Mouse (Mus musculus): Measurements from ENCODE around the gene Ankrd22.

Gene Ankrd22

DNA sequence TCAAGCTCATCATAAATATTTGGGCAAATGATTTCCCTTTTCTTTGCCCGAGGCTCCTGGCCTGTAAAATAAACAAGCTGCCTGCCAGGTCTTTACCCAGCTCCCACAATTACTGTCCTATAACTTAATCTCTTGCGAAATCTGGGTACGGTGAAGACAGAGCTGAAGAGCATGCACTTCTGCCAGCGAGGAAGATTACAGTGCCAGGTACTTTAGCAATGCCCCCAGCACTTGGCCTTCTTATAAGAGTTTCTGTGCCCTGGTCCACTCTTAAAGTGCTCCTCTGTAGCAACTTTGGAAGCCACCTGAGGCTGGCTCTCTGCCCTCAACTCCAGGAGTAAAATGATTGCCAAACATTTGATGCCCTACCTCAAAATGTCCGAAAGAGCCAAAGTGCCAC, 70.5 kb downstream of the Ankrd22 start:
- DNase-seq (ENCODE audit: low spot score in 2 of 2) = no peak

DNA sequence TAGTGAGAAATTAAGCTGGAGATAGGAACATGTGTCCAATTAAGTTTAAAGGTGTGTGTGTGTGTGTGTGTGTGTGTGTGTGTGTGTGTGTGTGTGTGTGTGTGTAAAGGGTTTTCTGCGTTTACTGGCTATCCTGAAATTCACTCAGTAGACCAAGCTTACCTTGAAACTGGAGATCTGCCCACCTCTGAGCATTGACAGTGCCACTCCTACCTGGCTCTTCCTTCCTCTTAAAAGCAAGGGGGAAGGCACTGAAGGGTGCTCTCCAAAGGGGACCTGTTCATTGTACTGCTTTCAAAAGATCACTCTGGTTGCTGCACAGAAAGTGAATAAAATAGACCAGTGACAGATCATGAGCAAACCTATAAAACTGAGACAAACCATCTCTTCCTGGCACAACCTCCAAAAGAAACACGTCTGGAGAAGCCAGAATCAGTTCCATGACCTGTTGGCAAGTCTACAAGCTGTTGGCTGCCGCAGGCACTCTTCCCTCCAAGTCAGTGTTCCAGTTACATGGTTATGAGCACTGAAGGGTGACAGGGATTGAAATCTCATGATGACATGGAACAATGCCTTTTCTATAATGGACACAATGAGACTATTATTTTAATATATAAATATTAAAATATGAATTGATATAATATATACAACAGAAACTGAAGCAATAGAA, 76.7 kb downstream of the Ankrd22 start:
- no peak for DNase-seq (ENCODE audit: low spot score in 2 of 2)

DNA sequence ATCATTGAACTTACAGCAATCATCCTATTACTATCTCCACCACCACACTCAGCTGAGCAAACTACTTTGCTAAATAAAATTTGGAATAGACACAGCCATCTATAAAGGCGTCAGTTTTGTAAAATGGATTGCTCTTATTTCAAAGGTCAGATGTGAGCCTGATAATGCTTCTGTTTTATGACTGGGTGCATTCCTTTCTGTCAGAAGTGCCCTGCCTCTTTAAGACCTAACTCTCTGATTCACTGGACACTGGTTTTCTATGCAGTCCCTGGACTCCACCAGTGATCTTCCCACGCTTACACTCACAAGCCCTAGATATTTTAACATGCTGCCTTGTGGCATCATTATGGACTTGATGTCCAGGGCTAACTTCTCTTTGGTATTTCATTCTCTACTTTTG, 87.7 kb downstream of the Ankrd22 start:
- no peak for DNase-seq (ENCODE audit: low spot score in 2 of 2)

DNA sequence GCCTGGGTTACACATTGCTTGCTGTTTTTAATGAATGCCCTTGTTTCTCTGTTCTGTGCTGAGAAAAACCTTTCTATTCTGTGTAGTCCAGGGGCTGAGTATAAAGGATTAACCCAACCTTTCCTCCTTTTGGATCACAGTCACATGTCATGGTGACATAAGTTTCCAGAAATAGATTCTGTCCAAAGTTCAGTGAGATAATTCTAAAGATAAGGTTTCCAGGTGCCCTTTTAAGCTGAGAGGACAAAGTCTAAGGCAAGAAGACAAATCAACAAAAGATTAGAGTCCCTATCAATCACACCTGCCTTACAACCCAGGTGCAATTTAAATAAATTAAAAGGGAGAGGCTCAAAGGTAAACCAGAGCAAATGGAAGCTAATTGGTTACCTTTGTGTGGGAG, 91.6 kb downstream of the Ankrd22 start:
- DNase-seq (ENCODE audit: low spot score in 2 of 2) = no peak
